Mouse (Mus musculus): ENCODE measurements around the gene Sval2. TPM values are rescaled to one million over a fixed set of nuclear protein-coding genes. Genes with fewer than 3 reads are reported as not detected.

Gene Sval2
- total RNA-seq (2021), result not detected in 2 replicates
- long read RNA-seq, experiment 1, result 0 reads
- long read RNA-seq, experiment 2, result 0 reads

DNA sequence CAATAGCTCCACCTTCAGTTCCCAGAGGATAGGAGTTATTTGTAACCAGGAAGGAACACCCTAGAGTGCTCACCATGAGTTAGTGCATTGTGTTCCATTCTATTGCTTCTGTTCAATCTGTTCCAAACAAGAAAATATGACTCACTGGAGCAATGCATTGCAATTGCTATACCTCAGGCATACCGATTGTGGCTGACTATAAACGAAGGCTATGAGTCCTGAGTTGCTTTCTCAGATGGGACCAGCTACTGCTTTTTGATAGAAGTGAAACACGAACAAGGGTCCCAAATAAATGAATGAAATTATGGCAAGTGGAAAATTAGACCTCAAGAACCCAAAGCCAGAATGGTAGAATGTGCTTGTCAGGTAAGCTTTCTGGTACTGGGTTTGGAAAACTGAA, at the start of gene Sval2:
Gene Sval2, plus strand, starts transcription at position 301 of the 400 bp plus-strand sequence.
- DNase-seq, result no peak

DNA sequence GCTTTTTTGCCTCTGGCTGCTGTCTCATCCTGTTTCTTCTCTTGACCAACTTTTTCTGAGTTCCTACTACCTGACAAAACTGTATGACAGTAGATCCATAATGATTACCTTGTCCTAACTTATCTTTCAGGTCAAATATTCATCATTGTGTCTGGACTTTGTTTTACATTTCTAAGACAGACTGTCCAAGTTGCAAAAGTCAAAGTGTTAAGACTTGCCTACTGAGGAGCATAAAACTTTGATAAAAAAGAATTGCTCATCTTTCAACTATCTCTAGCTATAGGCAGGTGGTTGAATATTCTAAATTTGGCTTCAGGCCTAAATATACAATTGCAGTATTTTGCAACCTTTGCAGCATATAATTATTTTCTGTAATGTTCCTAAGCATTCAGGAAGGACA, 28.7 kb upstream of the Sval2 start:
- DNase-seq, result no peak

DNA sequence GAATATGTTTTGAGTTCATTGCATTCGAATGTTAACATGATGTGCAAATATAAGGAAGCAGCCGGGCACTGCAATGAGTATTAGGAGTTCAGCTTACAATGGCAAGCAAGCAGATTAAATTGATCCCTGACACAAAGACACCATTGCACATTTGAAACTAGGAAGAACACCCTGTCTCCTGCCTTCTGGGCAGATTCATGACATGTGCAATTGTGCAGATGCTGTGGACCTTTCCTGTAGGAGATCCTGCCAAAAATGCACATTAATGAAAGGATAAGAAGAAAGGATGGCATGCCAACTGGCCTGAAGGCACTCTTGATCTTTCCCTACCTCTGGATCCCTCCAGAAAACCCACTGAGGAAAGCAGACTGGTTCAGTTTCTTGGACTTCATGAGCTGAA, 23.3 kb upstream of the Sval2 start:
- no peak for DNase-seq

DNA sequence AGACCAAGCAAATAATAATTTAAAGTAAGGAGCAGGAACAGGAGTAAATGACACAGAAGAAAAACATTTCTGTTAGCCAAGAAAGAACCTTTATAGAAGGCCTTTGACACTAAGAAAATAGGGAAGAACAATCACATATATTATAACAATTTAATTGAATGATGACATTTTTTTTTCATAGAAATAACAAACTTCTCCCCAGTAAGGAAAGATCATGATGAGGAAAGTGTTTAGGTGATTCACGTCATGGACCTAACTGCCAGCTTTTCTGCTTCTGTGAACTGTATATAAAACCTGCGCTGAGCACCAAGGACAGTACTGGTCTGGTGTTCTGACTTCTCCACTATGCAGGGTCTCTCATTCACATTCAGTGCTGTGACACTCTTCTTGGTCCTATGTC, 5.6 kb upstream of the Sval2 start, which contains the start of gene Pip:
Gene Pip, plus strand, starts transcription at position 301 of the 400 bp plus-strand sequence.
- DNase-seq, result no peak

DNA sequence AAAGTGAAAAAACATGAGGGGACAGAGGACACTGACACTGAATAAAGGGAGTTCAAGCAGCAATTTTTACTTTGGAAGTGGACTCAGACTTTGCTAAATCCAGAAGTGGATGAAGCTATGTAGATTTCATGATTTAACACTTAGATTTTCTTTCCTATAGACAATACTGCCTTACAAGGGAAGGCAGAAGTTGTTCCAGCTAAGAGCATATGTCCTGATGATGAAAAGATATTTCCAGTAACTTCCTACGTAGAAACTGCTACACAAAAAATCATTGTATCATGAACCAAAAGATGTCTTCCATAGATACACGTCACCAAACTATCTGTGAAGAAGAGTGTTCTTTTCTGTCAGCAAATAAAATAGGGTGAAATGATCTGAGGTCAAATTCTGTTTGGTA, 11.2 kb downstream of the Sval2 start:
- DNase-seq, result no peak

DNA sequence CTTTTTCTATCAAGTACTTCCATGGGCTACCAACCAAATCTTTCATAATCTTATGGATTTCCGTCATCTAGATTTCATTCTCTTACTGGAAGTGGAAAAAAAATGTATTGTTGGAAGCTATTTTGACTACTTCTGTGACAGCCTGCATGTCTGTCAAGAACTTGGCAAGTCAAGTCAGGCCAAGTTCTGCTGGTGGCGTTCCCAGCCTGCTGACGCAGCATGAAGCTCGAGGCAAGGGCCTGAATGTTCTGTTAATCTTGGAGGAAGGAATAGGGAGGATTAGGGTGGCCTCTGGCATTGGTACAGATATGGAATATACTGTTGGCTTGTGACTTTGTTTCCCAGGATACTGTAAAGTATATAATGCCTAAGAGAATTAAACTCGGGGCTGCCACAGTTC, 58.8 kb downstream of the Sval2 start:
- DNase-seq, result no peak

Other genes with a start within 250 kb of the Sval2 start
- 13.5 and 15.7 TPM in 2 replicates for gene Ephb6, start 247.5 kb upstream of the Sval2 start, total RNA-seq (2021)
- gene Trpv6, start 216.6 kb upstream of the Sval2 start, total RNA-seq (2021), result not detected in 2 replicates
- not detected in 2 replicates for gene Trpv5, start 172.2 kb upstream of the Sval2 start, total RNA-seq (2021)
- not detected in 2 replicates for gene Llcfc1, start 168.6 kb upstream of the Sval2 start, total RNA-seq (2021)
- 2.0 and 8.0 TPM in 2 replicates for gene Kel, start 148.7 kb upstream of the Sval2 start, total RNA-seq (2021)
- gene Olfr459, start 77.8 kb upstream of the Sval2 start, total RNA-seq (2021), result not detected in 2 replicates
- not detected in 2 replicates for gene Pip, start 5.5 kb upstream of the Sval2 start, total RNA-seq (2021)
- gene Sval1, start 98.6 kb downstream of the Sval2 start, total RNA-seq (2021), result not detected in 2 replicates
- gene Sval3, start 115.2 kb downstream of the Sval2 start, total RNA-seq (2021), result not detected in 2 replicates
- not detected in 2 replicates for gene Sva, start 185.4 kb downstream of the Sval2 start, total RNA-seq (2021)

Measured in adrenal gland, postnatal 14 days (tissue).